Mouse (Mus musculus): ENCODE data around the gene Flywch2. TPM values are rescaled to one million over a fixed set of nuclear protein-coding genes. Genes with fewer than 3 reads are reported as not detected.

The Flywch2 gene
- polyA plus RNA-seq, 1 experiment = 15.4 TPM

Other genes starting within 250 kb of the Flywch2 start
- 19.7 and 20.4 TPM in 2 replicates for gene Zfp213, start 221.8 kb downstream of the Flywch2 start, polyA plus RNA-seq (2012; rRNA removed)
- 27.0 and 36.2 TPM in 2 replicates for gene Zfp13, start 186.6 kb downstream of the Flywch2 start, polyA plus RNA-seq (2012; rRNA removed)
- 0.05 TPM in 1 of 2 replicates, not detected in the other for gene Zscan10, start 185.2 kb downstream of the Flywch2 start, polyA plus RNA-seq (2012; rRNA removed)
- 0.30 and 0.32 TPM in 2 replicates for gene Mmp25, start 140.8 kb downstream of the Flywch2 start, polyA plus RNA-seq (2012; rRNA removed)
- gene Bicdl2, start 125.6 kb downstream of the Flywch2 start, polyA plus RNA-seq (2012; rRNA removed) = 1.7 TPM in 2 replicates
- gene Hcfc1r1, start 112.5 kb downstream of the Flywch2 start, polyA plus RNA-seq (2012; rRNA removed) = 326 and 359 TPM in 2 replicates
- 15.7 and 21.4 TPM in 2 replicates for gene Thoc6, start 112.2 kb downstream of the Flywch2 start, polyA plus RNA-seq (2012; rRNA removed)
- gene Tnfrsf12a, start 108.6 kb downstream of the Flywch2 start, polyA plus RNA-seq (2012; rRNA removed) = 17.6 and 20.9 TPM in 2 replicates
- 1.9 and 2.0 TPM in 2 replicates for gene Cldn6, start 106.8 kb downstream of the Flywch2 start, polyA plus RNA-seq (2012; rRNA removed)
- gene Cldn9, start 102.1 kb downstream of the Flywch2 start, polyA plus RNA-seq (2012; rRNA removed) = 0.99 and 1.7 TPM in 2 replicates
- gene 1520401A03Rik, start 63.3 kb downstream of the Flywch2 start, polyA plus RNA-seq (2012; rRNA removed) = 0.16 and 0.28 TPM in 2 replicates
- 14.9 and 15.7 TPM in 2 replicates for gene Pkmyt1, start 59.7 kb downstream of the Flywch2 start, polyA plus RNA-seq (2012; rRNA removed)
- 27.7 and 28.9 TPM in 2 replicates for gene Paqr4, start 45.2 kb downstream of the Flywch2 start, polyA plus RNA-seq (2012; rRNA removed)
- 0.43 and 0.57 TPM in 2 replicates for gene Kremen2, start 40.2 kb downstream of the Flywch2 start, polyA plus RNA-seq (2012; rRNA removed)
- 52.1 and 54.6 TPM in 2 replicates for gene Flywch1, start 14.5 kb downstream of the Flywch2 start, polyA plus RNA-seq (2012; rRNA removed)
- 381 and 457 TPM in 2 replicates for gene Srrm2, start 4.5 kb upstream of the Flywch2 start, polyA plus RNA-seq (2012; rRNA removed)
- 689 and 774 TPM in 2 replicates for gene Elob, start 43.1 kb upstream of the Flywch2 start, polyA plus RNA-seq (2012; rRNA removed)
- gene Prss33, start 50.0 kb upstream of the Flywch2 start, polyA plus RNA-seq (2012; rRNA removed) = 3.5 and 5.6 TPM in 2 replicates
- gene Prss32, start 57.8 kb upstream of the Flywch2 start, polyA plus RNA-seq (2012; rRNA removed) = 0.19 TPM in 1 of 2 replicates, not detected in the other
- gene Prss41, start 58.1 kb upstream of the Flywch2 start, polyA plus RNA-seq (2012; rRNA removed) = 0.77 and 1.0 TPM in 2 replicates
- 0.18 and 0.76 TPM in 2 replicates for gene Prss21, start 82.0 kb upstream of the Flywch2 start, polyA plus RNA-seq (2012; rRNA removed)
- gene Dcpp1, start 94.8 kb upstream of the Flywch2 start, polyA plus RNA-seq (2012; rRNA removed) = not detected in 2 replicates
- gene Dcpp2, start 94.8 kb upstream of the Flywch2 start, polyA plus RNA-seq (2012; rRNA removed) = not detected in 2 replicates
- not detected in 2 replicates for gene Dcpp3, start 131.4 kb upstream of the Flywch2 start, polyA plus RNA-seq (2012; rRNA removed)
- not detected in 2 replicates for gene Sbp, start 155.6 kb upstream of the Flywch2 start, polyA plus RNA-seq (2012; rRNA removed)
- not detected in 2 replicates for gene Sbpl, start 169.2 kb upstream of the Flywch2 start, polyA plus RNA-seq (2012; rRNA removed)
- 0.46 and 0.53 TPM in 2 replicates for gene Prss30, start 194.5 kb upstream of the Flywch2 start, polyA plus RNA-seq (2012; rRNA removed)
- 0.15 and 0.18 TPM in 2 replicates for gene Prss22, start 212.0 kb upstream of the Flywch2 start, polyA plus RNA-seq (2012; rRNA removed)

Data from gonadal fat pad, adult 2 months (tissue).